Mouse (Mus musculus) brain, embryonic 14.5 days (tissue): Measurements from ENCODE around the gene Ttc32.

Experiments
- CTCF ChIP-seq: fragments of 200-500 bp; IDR thresholded peaks from 2 replicates; pipeline ENCODE4 v1.5.1; 2012; ENCODE audit warnings: inconsistent platforms, mild to moderate bottlenecking, moderate library complexity, borderline replicate concordance; ENCODE audit not compliant: insufficient read depth, insufficient read length; ENCODE audit errors: extremely low read depth
- POLR2A ChIP-seq: fragments of 200-500 bp; IDR thresholded peaks from 2 replicates; pipeline ENCODE4 v1.6.1; 2012; ENCODE audit warnings: mild to moderate bottlenecking, inconsistent platforms, borderline replicate concordance; ENCODE audit not compliant: poor library complexity, insufficient read depth, insufficient read length, severe bottlenecking; ENCODE audit errors: extremely low read depth

GRCm38 (mm10) chr12:9044666-9045065 lies 14.9 kb downstream of the Ttc32 start:
- TF ChIP-seq CTCF: no peak
- no peak for TF ChIP-seq POLR2A
